Mouse (Mus musculus): ENCODE measurements around the gene Ncapd2. TPM values are rescaled to one million over a fixed set of nuclear protein-coding genes. Genes with fewer than 3 reads are reported as not detected.

The Ncapd2 gene
- polyA plus RNA-seq, 1 experiment: 34.7 TPM

GRCm38 (mm10) chr6:125182133-125182532 lies 9.4 kb downstream of the Ncapd2 start:
- H3ac ChIP-seq (ENCODE audit: control insufficient read depth, insufficient read length): no peak overlapping the region
- no peak overlapping the region for H3K4me3 ChIP-seq
- H3K36me3 ChIP-seq (ENCODE audit: control insufficient read depth, insufficient read depth): peaks cover 53% of the 10 kb centered on the region
- no peak overlapping the region for H3K4me2 ChIP-seq (ENCODE audit: low read depth)
- no peaks in the 10 kb centered on the region for H3K27me3 ChIP-seq (ENCODE audit: control insufficient read depth, insufficient read depth, insufficient read length)
- H3K79me2 ChIP-seq (ENCODE audit: control insufficient read depth, insufficient read depth): no peaks in the 10 kb centered on the region
- no peak for TF ChIP-seq TCF12 (IDR thresholded peaks at IDR 0.05; ENCODE audit: insufficient read depth, poor library complexity, severe bottlenecking)
- TF ChIP-seq POLR2AphosphoS2 (IDR thresholded peaks at IDR 0.05; ENCODE audit: insufficient read length, low read depth): no peak
- no peak for TF ChIP-seq CEBPB (IDR thresholded peaks at IDR 0.05; ENCODE audit: insufficient read depth, poor library complexity, severe bottlenecking)
- TF ChIP-seq SRF (IDR thresholded peaks at IDR 0.05; ENCODE audit: control insufficient read depth, insufficient read length, low read depth): no peak
- no peak for TF ChIP-seq POLR2A (IDR thresholded peaks at IDR 0.05; ENCODE audit: insufficient read length, low read depth)
- TF ChIP-seq E2F4 (IDR thresholded peaks at IDR 0.05; ENCODE audit: insufficient read depth): no peak
- no peak for TF ChIP-seq USF1 (IDR thresholded peaks at IDR 0.05; ENCODE audit: low read depth)
- no peak for TF ChIP-seq REST (IDR thresholded peaks at IDR 0.05; ENCODE audit: insufficient read depth, insufficient read length)
- no peak for TF ChIP-seq TCF3 (IDR thresholded peaks at IDR 0.05; ENCODE audit: insufficient read length, low read depth)
- no peak for TF ChIP-seq MYOG (IDR thresholded peaks at IDR 0.05; ENCODE audit: control insufficient read depth in 1 of 3, insufficient read depth in 1 of 3, insufficient read length in 2 of 3, low read depth in 2 of 3)
- no peak for TF ChIP-seq MYOD1 (IDR thresholded peaks at IDR 0.05; ENCODE audit: control insufficient read depth in 1 of 3, insufficient read length in 2 of 3, low read depth in 2 of 3)
- no peak for TF ChIP-seq MAX (IDR thresholded peaks at IDR 0.05; ENCODE audit: low read depth)

DNA sequence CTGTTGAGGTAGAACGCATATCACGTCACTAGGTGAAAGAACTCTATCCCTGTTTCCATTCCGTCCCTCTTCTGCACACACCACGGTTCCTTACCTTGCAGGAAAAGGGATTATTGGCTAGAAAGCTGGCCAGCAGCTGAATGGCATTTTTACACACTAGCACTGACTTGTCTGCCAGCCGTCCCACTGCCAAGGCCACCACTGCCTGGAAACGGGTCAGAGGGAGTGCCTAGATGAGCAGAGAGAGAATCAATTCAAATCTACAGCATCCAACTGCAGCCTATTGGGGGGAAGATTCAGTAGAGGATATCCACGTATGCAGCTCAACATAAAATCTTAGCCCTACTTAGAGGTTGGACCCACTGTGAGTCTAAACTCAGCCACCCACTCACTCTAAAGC lies 11.9 kb downstream of the Ncapd2 start:
- Histone ChIP-seq H3K36me3 (ENCODE audit: control insufficient read depth, insufficient read depth) (peaks cover 31% of the 10 kb centered on the region), H3K27me3 (ENCODE audit: control insufficient read depth, insufficient read depth, insufficient read length) (no peaks in the 10 kb centered on the region), H3K79me2 (ENCODE audit: control insufficient read depth, insufficient read depth) (no peaks in the 10 kb centered on the region), H3K4me2 (ENCODE audit: low read depth) (no peak overlapping the region), H3ac (ENCODE audit: control insufficient read depth, insufficient read length) (no peak overlapping the region), H3K4me3 (no peak overlapping the region)
- TF ChIP-seq CEBPB (IDR thresholded peaks at IDR 0.05; ENCODE audit: insufficient read depth, poor library complexity, severe bottlenecking): no peak
- no peak for TF ChIP-seq POLR2AphosphoS2 (IDR thresholded peaks at IDR 0.05; ENCODE audit: insufficient read length, low read depth)

DNA sequence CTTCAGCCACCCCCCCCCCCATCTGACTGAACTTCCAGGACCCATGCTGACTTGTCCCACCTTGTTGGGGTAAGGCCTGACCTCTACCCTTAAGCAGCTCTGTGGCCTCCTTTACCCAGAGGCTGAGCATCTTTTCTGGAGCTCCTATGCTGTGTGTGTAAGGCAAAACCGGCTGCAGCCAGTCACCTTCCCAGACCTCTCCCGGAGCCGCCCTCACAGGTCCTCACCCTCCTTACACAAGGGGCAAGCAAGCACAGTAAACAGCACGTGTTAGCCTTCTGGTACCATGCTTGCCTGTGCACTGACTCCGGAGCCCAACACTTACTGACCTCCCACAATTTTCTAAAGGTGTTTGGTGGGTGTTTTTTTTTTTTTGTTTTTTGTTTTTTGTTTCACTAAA lies 16.0 kb downstream of the Ncapd2 start:
- peaks cover 13% of the 10 kb centered on the region for H3K36me3 ChIP-seq (ENCODE audit: control insufficient read depth, insufficient read depth)
- H3K79me2 ChIP-seq (ENCODE audit: control insufficient read depth, insufficient read depth): no peaks in the 10 kb centered on the region
- TF ChIP-seq TCF3 (IDR thresholded peaks at IDR 0.05; ENCODE audit: insufficient read length, low read depth) (no peak), USF1 (IDR thresholded peaks at IDR 0.05; ENCODE audit: low read depth) (no peak), SRF (IDR thresholded peaks at IDR 0.05; ENCODE audit: control insufficient read depth, insufficient read length, low read depth) (no peak), E2F4 (IDR thresholded peaks at IDR 0.05; ENCODE audit: insufficient read depth) (no peak), CEBPB (IDR thresholded peaks at IDR 0.05; ENCODE audit: insufficient read depth, poor library complexity, severe bottlenecking) (no peak), TCF12 (IDR thresholded peaks at IDR 0.05; ENCODE audit: insufficient read depth, poor library complexity, severe bottlenecking) (no peak), REST (IDR thresholded peaks at IDR 0.05; ENCODE audit: insufficient read depth, insufficient read length) (no peak), POLR2AphosphoS2 (IDR thresholded peaks at IDR 0.05; ENCODE audit: insufficient read length, low read depth) (no peak), MAX (IDR thresholded peaks at IDR 0.05; ENCODE audit: low read depth) (no peak), POLR2A (IDR thresholded peaks at IDR 0.05; ENCODE audit: insufficient read length, low read depth) (no peak), MYOD1 (IDR thresholded peaks at IDR 0.05; ENCODE audit: control insufficient read depth in 1 of 3, insufficient read length in 2 of 3, low read depth in 2 of 3) (no peak), MYOG (IDR thresholded peaks at IDR 0.05; ENCODE audit: control insufficient read depth in 1 of 3, insufficient read depth in 1 of 3, insufficient read length in 2 of 3, low read depth in 2 of 3) (no peak)
- H3K4me3 ChIP-seq: no peak overlapping the region
- H3ac ChIP-seq (ENCODE audit: control insufficient read depth, insufficient read length): no peak overlapping the region
- H3K4me2 ChIP-seq (ENCODE audit: low read depth): no peak overlapping the region
- H3K27me3 ChIP-seq (ENCODE audit: control insufficient read depth, insufficient read depth, insufficient read length): no peaks in the 10 kb centered on the region

DNA sequence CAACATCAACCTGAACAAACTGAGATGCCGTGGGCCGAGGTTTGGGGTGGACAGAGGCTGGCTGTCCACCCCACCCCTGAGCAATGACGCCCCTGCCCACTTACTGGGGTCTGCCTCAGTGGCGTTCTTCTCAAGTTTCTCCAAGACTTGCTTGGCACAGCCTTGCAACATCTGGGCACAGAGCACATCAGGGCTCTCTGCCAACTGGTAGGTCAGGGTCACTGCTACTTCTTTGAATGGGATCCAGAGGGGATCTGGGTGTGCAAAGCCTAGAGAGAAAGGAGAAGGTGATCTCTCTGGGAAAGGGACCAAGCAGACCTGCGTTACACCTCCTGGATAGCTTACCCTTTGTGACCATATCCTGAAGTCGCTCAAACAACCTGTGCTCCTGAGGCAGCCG lies 18.2 kb downstream of the Ncapd2 start:
- no peak overlapping the region for H3ac ChIP-seq (ENCODE audit: control insufficient read depth, insufficient read length)
- peaks cover 7% of the 10 kb centered on the region for H3K36me3 ChIP-seq (ENCODE audit: control insufficient read depth, insufficient read depth)
- H3K27me3 ChIP-seq (ENCODE audit: control insufficient read depth, insufficient read depth, insufficient read length): no peaks in the 10 kb centered on the region
- no peaks in the 10 kb centered on the region for H3K79me2 ChIP-seq (ENCODE audit: control insufficient read depth, insufficient read depth)
- no peak overlapping the region for H3K4me3 ChIP-seq
- no peak overlapping the region for H3K4me2 ChIP-seq (ENCODE audit: low read depth)
- no peak for TF ChIP-seq REST (IDR thresholded peaks at IDR 0.05; ENCODE audit: insufficient read depth, insufficient read length)
- TF ChIP-seq E2F4 (IDR thresholded peaks at IDR 0.05; ENCODE audit: insufficient read depth): no peak
- TF ChIP-seq SRF (IDR thresholded peaks at IDR 0.05; ENCODE audit: control insufficient read depth, insufficient read length, low read depth): no peak
- no peak for TF ChIP-seq TCF12 (IDR thresholded peaks at IDR 0.05; ENCODE audit: insufficient read depth, poor library complexity, severe bottlenecking)
- TF ChIP-seq USF1 (IDR thresholded peaks at IDR 0.05; ENCODE audit: low read depth): no peak
- no peak for TF ChIP-seq POLR2A (IDR thresholded peaks at IDR 0.05; ENCODE audit: insufficient read length, low read depth)
- no peak for TF ChIP-seq POLR2AphosphoS2 (IDR thresholded peaks at IDR 0.05; ENCODE audit: insufficient read length, low read depth)
- TF ChIP-seq TCF3 (IDR thresholded peaks at IDR 0.05; ENCODE audit: insufficient read length, low read depth): no peak
- no peak for TF ChIP-seq CEBPB (IDR thresholded peaks at IDR 0.05; ENCODE audit: insufficient read depth, poor library complexity, severe bottlenecking)
- no peak for TF ChIP-seq MAX (IDR thresholded peaks at IDR 0.05; ENCODE audit: low read depth)
- TF ChIP-seq MYOD1 (IDR thresholded peaks at IDR 0.05; ENCODE audit: control insufficient read depth in 1 of 3, insufficient read length in 2 of 3, low read depth in 2 of 3): no peak
- TF ChIP-seq MYOG (IDR thresholded peaks at IDR 0.05; ENCODE audit: control insufficient read depth in 1 of 3, insufficient read depth in 1 of 3, insufficient read length in 2 of 3, low read depth in 2 of 3): no peak

- peaks cover 7% of the 10 kb centered on the region for H3K36me3 ChIP-seq (ENCODE audit: control insufficient read depth, insufficient read depth)
- H3K27me3 ChIP-seq (ENCODE audit: control insufficient read depth, insufficient read depth, insufficient read length): no peaks in the 10 kb centered on the region
- no peak overlapping the region for H3K4me2 ChIP-seq (ENCODE audit: low read depth)
- no peak for TF ChIP-seq SRF (IDR thresholded peaks at IDR 0.05; ENCODE audit: control insufficient read depth, insufficient read length, low read depth)
- no peak for TF ChIP-seq E2F4 (IDR thresholded peaks at IDR 0.05; ENCODE audit: insufficient read depth)
- no peak for TF ChIP-seq USF1 (IDR thresholded peaks at IDR 0.05; ENCODE audit: low read depth)
- TF ChIP-seq POLR2AphosphoS2 (IDR thresholded peaks at IDR 0.05; ENCODE audit: insufficient read length, low read depth): no peak
- no peak for TF ChIP-seq TCF12 (IDR thresholded peaks at IDR 0.05; ENCODE audit: insufficient read depth, poor library complexity, severe bottlenecking)
- no peak for TF ChIP-seq POLR2A (IDR thresholded peaks at IDR 0.05; ENCODE audit: insufficient read length, low read depth)
- H3ac ChIP-seq (ENCODE audit: control insufficient read depth, insufficient read length): no peak overlapping the region
- H3K79me2 ChIP-seq (ENCODE audit: control insufficient read depth, insufficient read depth): no peaks in the 10 kb centered on the region
- no peak overlapping the region for H3K4me3 ChIP-seq
These were observed 19.0 kb downstream of the Ncapd2 start for GRCm38 (mm10) chr6:125172474-125172873.
